Comparison of ENCODE assay signal across 7 mouse cellular contexts in the genomic region with DNA sequence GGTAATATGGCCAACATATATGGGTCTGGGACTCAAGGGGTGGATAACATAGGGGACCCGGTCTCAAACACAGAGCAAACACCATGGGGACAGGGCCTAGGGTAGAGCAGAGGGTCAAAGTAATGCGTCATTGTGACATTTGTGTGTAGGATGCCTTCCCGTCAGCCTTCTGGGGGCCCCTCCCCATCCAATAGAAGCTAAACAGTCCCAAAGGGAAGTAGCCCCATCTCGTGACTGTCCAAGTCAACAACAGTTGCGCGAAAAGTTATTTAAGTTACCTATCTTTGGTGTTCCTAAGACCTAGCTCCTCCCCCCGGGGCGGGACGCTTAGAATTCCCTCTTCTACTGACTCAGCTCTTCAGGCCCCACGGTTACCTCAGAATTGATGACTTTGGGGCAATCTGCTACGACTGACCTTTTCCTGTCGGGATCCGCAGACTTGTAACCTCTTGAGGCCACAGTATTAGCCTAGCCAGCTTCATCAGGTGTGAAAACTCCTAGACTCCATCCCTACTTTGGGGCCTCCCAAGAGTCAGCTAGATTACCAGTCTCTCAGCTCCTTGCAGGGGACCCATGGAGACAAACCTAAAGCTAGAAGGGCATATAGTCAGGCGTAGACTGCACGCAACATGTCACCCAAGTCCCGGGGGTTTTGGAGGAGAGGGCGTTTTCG. TPM values are rescaled to one million over a fixed set of nuclear protein-coding genes. Genes with fewer than 3 reads are reported as not detected.
A peak's percentile ranks its signal among the peaks of the same experiment; 100 is the strongest.
DNase-seq lines count a peak whose midpoint lies in the region; ATAC-seq and TF ChIP-seq lines count a peak whose summit lies in the region.

No protein-coding gene starts in this region.

- ATAC-seq in kidney, postnatal 0 days (replicated peaks; ENCODE audit: low FRiP score, low read depth) = peak; percentile 61

- no peaks in the 10 kb centered on the region for H3K36me3 ChIP-seq in forebrain, embryonic 10.5 days (replicated peaks)
- no peaks in the 10 kb centered on the region for H3K36me3 ChIP-seq in kidney, postnatal 0 days (ENCODE audit: insufficient read depth, low read length)

- peak overlapping the region; percentile 81 for H3K4me2 ChIP-seq in kidney, postnatal 0 days (ENCODE audit: low read length)

- H3K4me3 ChIP-seq in forebrain, embryonic 10.5 days = peak overlapping the region; percentile 57
- H3K4me3 ChIP-seq in kidney, postnatal 0 days (replicated peaks; ENCODE audit: low read depth, low read length) = peak overlapping the region; percentile 30

- peaks cover 13% of the 10 kb centered on the region for H3K4me1 ChIP-seq in forebrain, embryonic 10.5 days
- peaks cover 14% of the 10 kb centered on the region for H3K4me1 ChIP-seq in kidney, postnatal 0 days (replicated peaks; ENCODE audit: insufficient read depth, low read length)

- peak; percentile 55 for DNase-seq in 416B (ENCODE audit: low read depth)
- DNase-seq in B cell, adult 2 months = peak; percentile 57 to 58
- no peak for DNase-seq in forebrain, embryonic 10.5 days (ENCODE audit: extremely low spot score, low spot score)
- peak; percentile 79 for DNase-seq in kidney, postnatal 0 days (ENCODE audit: low spot score)
- DNase-seq in lung, postnatal 36 days = peak; percentile 79
- no peak for DNase-seq in frontal cortex, adult 2 months (ENCODE audit: extremely low spot score in 1 of 2, low spot score in 1 of 2)
- DNase-seq in spleen, postnatal 14 days (ENCODE audit: low spot score in 2 of 2) = no peak

- TF ChIP-seq CTCF in kidney, postnatal 0 days (IDR thresholded peaks at IDR 0.05; ENCODE audit: low read depth) = peak; percentile 55

- H3K27me3 ChIP-seq in forebrain, embryonic 10.5 days (ENCODE audit: poor library complexity, severe bottlenecking) = peaks cover 25% of the 10 kb centered on the region
- no peaks in the 10 kb centered on the region for H3K27me3 ChIP-seq in kidney, postnatal 0 days (ENCODE audit: insufficient read depth, low read length)

- 9% methylated on average over 18 of the region's 18 CpGs for WGBS in forebrain, embryonic 10.5 days
- WGBS in kidney, postnatal 0 days = 12% methylated on average over 18 of the region's 18 CpGs

- peak overlapping the region; percentile 54; the same call in 1 of the 2 replicates for H3K9ac ChIP-seq in kidney, postnatal 0 days (ENCODE audit: low read depth, low read length)

- H3K9me3 ChIP-seq in forebrain, embryonic 10.5 days = no peaks in the 10 kb centered on the region
- no peaks in the 10 kb centered on the region for H3K9me3 ChIP-seq in kidney, postnatal 0 days (replicated peaks; ENCODE audit: low read length)

- peak overlapping the region; percentile 77 for H3K27ac ChIP-seq in forebrain, embryonic 10.5 days
- peak overlapping the region; percentile 75 for H3K27ac ChIP-seq in kidney, postnatal 0 days

RNA-seq across cellular contexts. Expression of a gene that starts 20.2 kb away (rescaled TPM):
- 2,460 and 2,659 TPM in 2 replicates for polyA plus RNA-seq in forebrain, embryonic 10.5 days (2016; fragmentation: Nextera tagmentation; extraction: Ambion mirVana)
- polyA plus RNA-seq in kidney, postnatal 0 days (2015; fragmentation: Nextera tagmentation; extraction: Ambion mirVana) = 2,528 and 2,557 TPM in 2 replicates
- 502 and 559 TPM in 2 replicates for polyA plus RNA-seq in frontal cortex, adult 2 months (2012; rRNA removed)

RNA-seq across cellular contexts. Expression of a gene that starts 57.3 kb away (rescaled TPM):
- polyA plus RNA-seq in forebrain, embryonic 10.5 days (2016; fragmentation: Nextera tagmentation; extraction: Ambion mirVana) = 43.3 and 45.9 TPM in 2 replicates
- polyA plus RNA-seq in kidney, postnatal 0 days (2015; fragmentation: Nextera tagmentation; extraction: Ambion mirVana) = 25.6 and 29.6 TPM in 2 replicates
- polyA plus RNA-seq in frontal cortex, adult 2 months (2012; rRNA removed) = 19.2 and 19.6 TPM in 2 replicates

Comparison
In these comparisons a context has a peak if more than half of its experiments do, and no peak if none do; other contexts are left out.
1. DNase-seq: peak in 416B (single experiment), B cell, adult 2 months (2 of 2), kidney, postnatal 0 days (single experiment) and lung, postnatal 36 days (single experiment); none in forebrain, embryonic 10.5 days (single experiment), frontal cortex, adult 2 months (0 of 2) and spleen, postnatal 14 days (0 of 2).